ENCODE assay signal across 10 mouse cellular contexts in the genomic region with DNA sequence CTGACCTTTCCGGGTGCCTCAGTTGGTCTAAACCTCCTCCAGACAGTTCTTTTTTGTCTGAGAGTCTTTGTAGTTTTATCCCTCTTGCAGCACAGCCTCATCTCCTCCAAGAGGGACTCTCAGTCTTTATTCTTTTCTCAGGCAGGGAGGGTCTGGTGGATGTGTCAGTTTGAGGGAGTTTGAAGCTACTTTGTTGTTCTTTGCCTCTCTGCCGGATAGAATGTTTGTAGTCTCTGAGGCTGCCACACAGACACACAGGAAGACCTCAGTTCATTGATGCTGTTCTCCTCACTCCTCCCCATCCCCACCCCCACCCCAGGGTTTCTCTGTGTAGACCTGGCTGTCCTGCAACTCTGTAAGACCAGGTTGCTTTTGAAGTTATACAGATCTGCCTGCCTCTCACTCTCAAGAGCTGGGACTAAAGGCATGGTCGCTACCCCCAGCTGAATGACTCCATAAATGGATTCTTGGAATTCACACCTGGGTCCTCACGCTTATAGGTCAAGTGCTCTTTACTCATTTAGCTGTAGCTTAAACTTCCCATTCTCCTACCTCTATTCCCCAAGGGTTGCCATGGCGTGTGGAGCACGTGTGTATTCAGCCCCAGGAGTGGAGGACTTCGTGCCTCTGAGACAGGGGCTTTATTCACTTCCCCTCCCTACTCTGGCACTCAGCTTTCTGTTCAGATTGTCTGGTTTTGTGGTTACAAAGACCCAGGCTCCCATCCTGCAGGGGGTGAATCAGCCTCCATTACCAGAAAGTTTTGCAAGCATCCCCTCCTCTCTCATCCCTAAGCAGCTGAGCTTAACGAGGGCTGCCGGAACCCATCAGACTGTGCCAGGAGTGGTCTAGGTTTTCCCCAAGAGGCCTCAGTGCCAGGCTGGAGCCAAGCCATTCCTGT. TPM values are rescaled to one million over a fixed set of nuclear protein-coding genes. Genes with fewer than 3 reads are reported as not detected.
A peak's percentile ranks its signal among the peaks of the same experiment; 100 is the strongest.
DNase-seq lines count a peak whose midpoint lies in the region; ATAC-seq and TF ChIP-seq lines count a peak whose summit lies in the region.
"Had no signal": no experiment of that assay in that cellular context is flagged by ENCODE, and none has a peak within 500 bp of the region (broad histone marks: within the 10 kb centered on the region; RNA-seq: fewer than 3 reads in every experiment).

No protein-coding gene starts in this region.

- DNase-seq in kidney, postnatal 14 days: no peak
- DNase-seq in Patski (ENCODE audit: low read depth, low spot score): peak; percentile 83
- no peak for DNase-seq in hindbrain, embryonic 11.5 days (ENCODE audit: low spot score)
- peak; percentile 72 for DNase-seq in naive thymus-derived CD4-positive, alpha-beta T cell, adult 2 months (ENCODE audit: low read depth)
- no peak for DNase-seq in MN1 (ENCODE audit: low spot score)
- no peak for DNase-seq in kidney, postnatal 10 days
- DNase-seq in right cerebral cortex, postnatal 14 days: no peak
- DNase-seq: cerebellum, adult 2 months; kidney, adult 2 months had no signal

- no peak for TF ChIP-seq CTCF in Patski (IDR thresholded peaks at IDR 0.05)

- peaks cover 18% of the 10 kb centered on the region for H3K4me1 ChIP-seq in kidney, embryonic 16.5 days (ENCODE audit: insufficient read depth, low read length)
- H3K4me1 ChIP-seq in hindbrain, embryonic 11.5 days (replicated peaks; ENCODE audit: control insufficient read depth, insufficient read depth, low read length): no peaks in the 10 kb centered on the region

- in situ Hi-C loops in Patski (cut with MboI; ENCODE audit: low pct_unique_long_range_greater_than_20kb): no loop called here

- H3K4me2 ChIP-seq in kidney, embryonic 16.5 days (replicated peaks; ENCODE audit: low read depth, low read length): no peak overlapping the region
- H3K4me2 ChIP-seq in hindbrain, embryonic 11.5 days (replicated peaks; ENCODE audit: low read depth, low read length): no peak overlapping the region

- POLR2A ChIA-PET in Patski (lab: Charles Lee): interaction anchor here (0.6 to 2.5 kb wide), 3 partner anchors 12 to 133 kb away, joined by 4 to 13 read pairs (median 4); a partner anchor contains a TSS

- H3K36me3 ChIP-seq in kidney, embryonic 16.5 days (ENCODE audit: insufficient read depth, low read length): 0 out of 2 replicates have a peak, but pooled peaks cover 2% of the 10 kb centered on the region
- H3K36me3 ChIP-seq in hindbrain, embryonic 11.5 days (ENCODE audit: control insufficient read depth, insufficient read depth, low read length): no peaks in the 10 kb centered on the region

- CTCF ChIA-PET in Patski (lab: Charles Lee): interaction anchor here (0.8 to 4.1 kb wide), 3 partner anchors 19 to 25 kb away, joined by 5 to 18 read pairs (median 17); no protein-coding TSS in a partner anchor

- no peaks in the 10 kb centered on the region for H3K9me3 ChIP-seq in kidney, embryonic 16.5 days (ENCODE audit: low read length)
- no peaks in the 10 kb centered on the region for H3K9me3 ChIP-seq in hindbrain, embryonic 11.5 days (ENCODE audit: control insufficient read depth, low read length)

- no peak for ATAC-seq in kidney, embryonic 16.5 days (ENCODE audit: low FRiP score, low TSS enrichment)
- peak; percentile 70 for ATAC-seq in Patski
- ATAC-seq in hindbrain, embryonic 11.5 days (ENCODE audit: low FRiP score): no peak

- no peaks in the 10 kb centered on the region for H3K27me3 ChIP-seq in kidney, embryonic 16.5 days (ENCODE audit: insufficient read depth, low read length)
- no peaks in the 10 kb centered on the region for H3K27me3 ChIP-seq in Patski
- no peaks in the 10 kb centered on the region for H3K27me3 ChIP-seq in hindbrain, embryonic 11.5 days (ENCODE audit: control insufficient read depth, insufficient read depth, low read length)

- 42% methylated on average over 9 of the region's 9 CpGs for WGBS in kidney, embryonic 16.5 days
- 45% methylated on average over 9 of the region's 9 CpGs for WGBS in hindbrain, embryonic 11.5 days

- no peak overlapping the region for H3K4me3 ChIP-seq in kidney, embryonic 16.5 days (ENCODE audit: low read length)
- no peak overlapping the region for H3K4me3 ChIP-seq in hindbrain, embryonic 11.5 days (ENCODE audit: low read depth, low read length)

- peak overlapping the region; percentile 36 for H3K27ac ChIP-seq in kidney, embryonic 16.5 days (ENCODE audit: low read length)
- 0 out of 2 replicates have a peak overlapping the region, but pooled peaks have one; percentile 58 for H3K27ac ChIP-seq in hindbrain, embryonic 11.5 days (ENCODE audit: low read depth, low read length)

- H3K9ac ChIP-seq in kidney, embryonic 16.5 days (replicated peaks; ENCODE audit: low read length): peak overlapping the region; percentile 31
- H3K9ac ChIP-seq in hindbrain, embryonic 11.5 days (ENCODE audit: low read depth, low read length): 0 out of 2 replicates have a peak overlapping the region, but pooled peaks have one; percentile 15

RNA-seq across cellular contexts. Expression of a gene that starts 11.9 kb away (rescaled TPM):
- 116 and 122 TPM in 2 replicates for polyA plus RNA-seq in kidney, embryonic 16.5 days (2015; fragmentation: Nextera tagmentation; extraction: Ambion mirVana)
- polyA plus RNA-seq in Patski (2021): 245 TPM
- polyA plus RNA-seq in hindbrain, embryonic 11.5 days (2014; fragmentation: Nextera tagmentation; extraction: Ambion mirVana): 60.4 and 66.4 TPM in 2 replicates

RNA-seq across cellular contexts. Expression of a gene that starts 20.3 kb away (rescaled TPM):
- 45.2 and 48.9 TPM in 2 replicates for polyA plus RNA-seq in kidney, embryonic 16.5 days (2015; fragmentation: Nextera tagmentation; extraction: Ambion mirVana)
- not detected for polyA plus RNA-seq in Patski (2021)
- 3.4 and 5.0 TPM in 2 replicates for polyA plus RNA-seq in hindbrain, embryonic 11.5 days (2014; fragmentation: Nextera tagmentation; extraction: Ambion mirVana)

RNA-seq across cellular contexts. Expression of a gene that starts 35.3 kb away (rescaled TPM):
- 208 and 220 TPM in 2 replicates for polyA plus RNA-seq in kidney, embryonic 16.5 days (2015; fragmentation: Nextera tagmentation; extraction: Ambion mirVana)
- 110 TPM for polyA plus RNA-seq in Patski (2021)
- polyA plus RNA-seq in hindbrain, embryonic 11.5 days (2014; fragmentation: Nextera tagmentation; extraction: Ambion mirVana): 232 and 254 TPM in 2 replicates

RNA-seq across cellular contexts. Expression of a gene that starts 41.2 kb away (rescaled TPM):
- polyA plus RNA-seq in kidney, embryonic 16.5 days (2015; fragmentation: Nextera tagmentation; extraction: Ambion mirVana): 50.9 and 51.7 TPM in 2 replicates
- 47.4 TPM for polyA plus RNA-seq in Patski (2021)
- 80.3 and 83.2 TPM in 2 replicates for polyA plus RNA-seq in hindbrain, embryonic 11.5 days (2014; fragmentation: Nextera tagmentation; extraction: Ambion mirVana)

RNA-seq across cellular contexts. Expression of a gene that starts 44.6 kb away (rescaled TPM):
- 14.6 and 20.0 TPM in 2 replicates for polyA plus RNA-seq in kidney, embryonic 16.5 days (2015; fragmentation: Nextera tagmentation; extraction: Ambion mirVana)
- 36.9 TPM for polyA plus RNA-seq in Patski (2021)
- 13.5 and 15.9 TPM in 2 replicates for polyA plus RNA-seq in hindbrain, embryonic 11.5 days (2014; fragmentation: Nextera tagmentation; extraction: Ambion mirVana)

Comparison
In these comparisons a context has a peak if more than half of its experiments do, and no peak if none do; other contexts are left out.
1. DNase-seq: peak in Patski (single experiment) and naive thymus-derived CD4-positive, alpha-beta T cell, adult 2 months (single experiment); none in kidney, postnatal 14 days (single experiment), hindbrain, embryonic 11.5 days (single experiment), MN1 (single experiment), kidney, postnatal 10 days (single experiment) and right cerebral cortex, postnatal 14 days (single experiment).